Mouse (Mus musculus) small intestine, adult 2 months (tissue): ENCODE data around the gene Kdelc2.

Experiments
- CTCF ChIP-seq: fragments of 200-500 bp; IDR thresholded peaks from 2 replicates; pipeline ENCODE4 v1.5.1; 2012; ENCODE audit warnings: low read depth, mild to moderate bottlenecking, control low read depth, inconsistent platforms, low read length, moderate library complexity, mixed read lengths; ENCODE audit not compliant: insufficient replicate concordance, insufficient read length; ENCODE audit errors: extremely low read depth
- POLR2A ChIP-seq: fragments of 200-500 bp; IDR thresholded peaks from 2 replicates; pipeline ENCODE4 v1.6.1; 2012; ENCODE audit warnings: low read depth, mild to moderate bottlenecking, control low read depth, inconsistent platforms, low read length, moderate library complexity

- TF ChIP-seq CTCF = peak; percentile 84; the same call in 1 of the 2 replicates
- TF ChIP-seq POLR2A = no peak
Observed at GRCm38 (mm10) chr9:53398388-53398700, 14.5 kb downstream of the Kdelc2 start.
